Mouse (Mus musculus): ENCODE measurements around the gene Aaed1. TPM values are rescaled to one million over a fixed set of nuclear protein-coding genes. Genes with fewer than 3 reads are reported as not detected.

Gene Aaed1
- polyA plus RNA-seq, 1 experiment from 2014 or later: 63.7 TPM

GRCm38 (mm10) chr13:64248161-64248774 lies 64.2 kb downstream of the Aaed1 start:
- Histone ChIP-seq H3K27me3 (replicated peaks) (no peaks in the 10 kb centered on the region), H3K4me3 (replicated peaks) (peak overlapping the region; percentile 62), H3K9me3 (no peaks in the 10 kb centered on the region), H3K27ac (peak overlapping the region; percentile 78), H3K4me1 (0 out of 2 replicates have a peak, but pooled peaks cover 5% of the 10 kb centered on the region), H3K4me2 (peak overlapping the region; percentile 95), H3K9ac (peak overlapping the region; percentile 40), H3K36me3 (no peaks in the 10 kb centered on the region)
- WGBS: under 1% methylated on average over 24 of the region's 24 CpGs
- peak; percentile 92 for ATAC-seq (ENCODE audit: insufficient read depth, low FRiP score, low read depth)

- Histone ChIP-seq H3K36me3 (no peaks in the 10 kb centered on the region; the same call in 1 of the 2 replicates), H3K9ac (no peak overlapping the region), H3K27me3 (replicated peaks) (no peaks in the 10 kb centered on the region), H3K27ac (no peak overlapping the region), H3K9me3 (no peaks in the 10 kb centered on the region), H3K4me2 (no peak overlapping the region), H3K4me1 (0 out of 2 replicates have a peak, but pooled peaks cover 5% of the 10 kb centered on the region), H3K4me3 (replicated peaks) (no peak overlapping the region)
- 70% methylated on average over 12 of the region's 12 CpGs for WGBS
- no peak for ATAC-seq (ENCODE audit: insufficient read depth, low FRiP score, low read depth)
Observed at GRCm38 (mm10) chr13:64246106-64246505, 66.4 kb downstream of the Aaed1 start.

GRCm38 (mm10) chr13:64244685-64245261 lies 67.7 kb downstream of the Aaed1 start:
- Histone ChIP-seq H3K27ac (0 out of 2 replicates have a peak overlapping the region, but pooled peaks have one; percentile 40), H3K9ac (no peak overlapping the region), H3K4me3 (replicated peaks) (no peak overlapping the region), H3K36me3 (no peaks in the 10 kb centered on the region; the same call in 1 of the 2 replicates), H3K4me2 (no peak overlapping the region), H3K27me3 (replicated peaks) (no peaks in the 10 kb centered on the region), H3K9me3 (no peaks in the 10 kb centered on the region), H3K4me1 (0 out of 2 replicates have a peak, but pooled peaks cover 5% of the 10 kb centered on the region)
- 69% methylated on average over 4 of the region's 4 CpGs for WGBS
- ATAC-seq (ENCODE audit: insufficient read depth, low FRiP score, low read depth): peak; percentile 24; the same call in 1 of the 2 replicates

GRCm38 (mm10) chr13:64242721-64243120 lies 69.8 kb downstream of the Aaed1 start:
- ATAC-seq (ENCODE audit: insufficient read depth, low FRiP score, low read depth): no peak
- no peaks in the 10 kb centered on the region; the same call in 1 of the 2 replicates for H3K36me3 ChIP-seq
- H3K27ac ChIP-seq: no peak overlapping the region
- no peak overlapping the region for H3K4me2 ChIP-seq
- no peaks in the 10 kb centered on the region for H3K27me3 ChIP-seq (replicated peaks)
- H3K4me3 ChIP-seq (replicated peaks): no peak overlapping the region
- H3K4me1 ChIP-seq: no peaks in the 10 kb centered on the region
- no peaks in the 10 kb centered on the region for H3K9me3 ChIP-seq
- no peak overlapping the region for H3K9ac ChIP-seq

GRCm38 (mm10) chr13:64240626-64241025 lies 71.9 kb downstream of the Aaed1 start:
- H3K4me1 ChIP-seq: no peaks in the 10 kb centered on the region
- H3K27me3 ChIP-seq (replicated peaks): no peaks in the 10 kb centered on the region
- ATAC-seq (ENCODE audit: insufficient read depth, low FRiP score, low read depth): no peak
- 73% methylated on average over 7 of the region's 7 CpGs for WGBS
- H3K9me3 ChIP-seq: no peaks in the 10 kb centered on the region
- H3K9ac ChIP-seq: no peak overlapping the region
- H3K4me3 ChIP-seq (replicated peaks): no peak overlapping the region
- no peak overlapping the region for H3K27ac ChIP-seq
- H3K36me3 ChIP-seq: no peaks in the 10 kb centered on the region; the same call in 1 of the 2 replicates
- no peak overlapping the region for H3K4me2 ChIP-seq

- H3K4me3 ChIP-seq (replicated peaks): no peak overlapping the region
- no peak overlapping the region for H3K4me2 ChIP-seq
- H3K4me1 ChIP-seq: no peaks in the 10 kb centered on the region
- ATAC-seq (ENCODE audit: insufficient read depth, low FRiP score, low read depth): no peak
- H3K27me3 ChIP-seq (replicated peaks): no peaks in the 10 kb centered on the region
- H3K9ac ChIP-seq: no peak overlapping the region
- H3K36me3 ChIP-seq: no peaks in the 10 kb centered on the region; the same call in 1 of the 2 replicates
- no peaks in the 10 kb centered on the region for H3K9me3 ChIP-seq
- no peak overlapping the region for H3K27ac ChIP-seq
Observed at GRCm38 (mm10) chr13:64237681-64238157, 74.8 kb downstream of the Aaed1 start.

GRCm38 (mm10) chr13:64237000-64237680 lies 75.4 kb downstream of the Aaed1 start:
- H3K27ac ChIP-seq: no peak overlapping the region; the same call in 1 of the 2 replicates
- ATAC-seq (ENCODE audit: insufficient read depth, low FRiP score, low read depth): peak; percentile 43; the same call in 1 of the 2 replicates
- WGBS: 49% methylated on average over 4 of the region's 4 CpGs
- no peaks in the 10 kb centered on the region for H3K4me1 ChIP-seq
- H3K4me3 ChIP-seq (replicated peaks): no peak overlapping the region
- H3K36me3 ChIP-seq: no peaks in the 10 kb centered on the region; the same call in 1 of the 2 replicates
- H3K9ac ChIP-seq: no peak overlapping the region
- H3K4me2 ChIP-seq: no peak overlapping the region
- H3K27me3 ChIP-seq (replicated peaks): no peaks in the 10 kb centered on the region
- no peaks in the 10 kb centered on the region for H3K9me3 ChIP-seq

GRCm38 (mm10) chr13:64235777-64236176 lies 76.7 kb downstream of the Aaed1 start:
- H3K27ac ChIP-seq: no peak overlapping the region
- 60% methylated on average over 3 of the region's 3 CpGs for WGBS
- H3K36me3 ChIP-seq: no peaks in the 10 kb centered on the region
- H3K4me1 ChIP-seq: no peaks in the 10 kb centered on the region
- ATAC-seq (ENCODE audit: insufficient read depth, low FRiP score, low read depth): no peak
- no peak overlapping the region for H3K4me2 ChIP-seq
- H3K4me3 ChIP-seq (replicated peaks): no peak overlapping the region
- H3K9me3 ChIP-seq: no peaks in the 10 kb centered on the region
- H3K9ac ChIP-seq: no peak overlapping the region
- H3K27me3 ChIP-seq (replicated peaks): no peaks in the 10 kb centered on the region

- Histone ChIP-seq H3K4me2 (no peak overlapping the region), H3K9me3 (no peaks in the 10 kb centered on the region), H3K36me3 (no peaks in the 10 kb centered on the region), H3K27ac (no peak overlapping the region), H3K27me3 (replicated peaks) (no peaks in the 10 kb centered on the region), H3K4me3 (replicated peaks) (no peak overlapping the region), H3K4me1 (no peaks in the 10 kb centered on the region), H3K9ac (no peak overlapping the region)
- 46% methylated on average over 4 of the region's 4 CpGs for WGBS
- ATAC-seq (ENCODE audit: insufficient read depth, low FRiP score, low read depth): no peak
Observed at GRCm38 (mm10) chr13:64235062-64235715, 77.3 kb downstream of the Aaed1 start.

GRCm38 (mm10) chr13:64233139-64233538 lies 79.4 kb downstream of the Aaed1 start:
- H3K27ac ChIP-seq: no peak overlapping the region
- ATAC-seq (ENCODE audit: insufficient read depth, low FRiP score, low read depth): no peak
- WGBS: 77% methylated on average over 4 of the region's 4 CpGs

GRCm38 (mm10) chr13:64226725-64227124 lies 85.8 kb downstream of the Aaed1 start:
- H3K9me3 ChIP-seq: no peaks in the 10 kb centered on the region
- H3K36me3 ChIP-seq: no peaks in the 10 kb centered on the region
- ATAC-seq (ENCODE audit: insufficient read depth, low FRiP score, low read depth): no peak
- no peaks in the 10 kb centered on the region for H3K4me1 ChIP-seq
- no peaks in the 10 kb centered on the region for H3K27me3 ChIP-seq (replicated peaks)
- no peak overlapping the region for H3K27ac ChIP-seq
- 77% methylated on average over 4 of the region's 4 CpGs for WGBS
- H3K9ac ChIP-seq: no peak overlapping the region
- H3K4me3 ChIP-seq (replicated peaks): no peak overlapping the region
- no peak overlapping the region for H3K4me2 ChIP-seq

More at GRCm38 (mm10) chr13:64233139-64233538, 79.4 kb downstream of the Aaed1 start:
- H3K9ac ChIP-seq: no peak overlapping the region
- no peaks in the 10 kb centered on the region for H3K36me3 ChIP-seq
- no peaks in the 10 kb centered on the region for H3K27me3 ChIP-seq (replicated peaks)
- H3K9me3 ChIP-seq: no peaks in the 10 kb centered on the region
- H3K4me2 ChIP-seq: no peak overlapping the region
- H3K4me1 ChIP-seq: no peaks in the 10 kb centered on the region
- H3K4me3 ChIP-seq (replicated peaks): no peak overlapping the region
